Mouse (Mus musculus): ENCODE results near the gene Gm10961.

- TF ChIP-seq EP300 (IDR thresholded peaks at IDR 0.05) (no peak), CTCF (IDR thresholded peaks at IDR 0.05) (no peak)
Measured at GRCm38 (mm10) chr3:107609376-107609775, 21.7 kb upstream of the Gm10961 start.

Data from lung, postnatal 0 days (tissue).